ENCODE assay signal across 8 mouse cellular contexts in the genomic region with DNA sequence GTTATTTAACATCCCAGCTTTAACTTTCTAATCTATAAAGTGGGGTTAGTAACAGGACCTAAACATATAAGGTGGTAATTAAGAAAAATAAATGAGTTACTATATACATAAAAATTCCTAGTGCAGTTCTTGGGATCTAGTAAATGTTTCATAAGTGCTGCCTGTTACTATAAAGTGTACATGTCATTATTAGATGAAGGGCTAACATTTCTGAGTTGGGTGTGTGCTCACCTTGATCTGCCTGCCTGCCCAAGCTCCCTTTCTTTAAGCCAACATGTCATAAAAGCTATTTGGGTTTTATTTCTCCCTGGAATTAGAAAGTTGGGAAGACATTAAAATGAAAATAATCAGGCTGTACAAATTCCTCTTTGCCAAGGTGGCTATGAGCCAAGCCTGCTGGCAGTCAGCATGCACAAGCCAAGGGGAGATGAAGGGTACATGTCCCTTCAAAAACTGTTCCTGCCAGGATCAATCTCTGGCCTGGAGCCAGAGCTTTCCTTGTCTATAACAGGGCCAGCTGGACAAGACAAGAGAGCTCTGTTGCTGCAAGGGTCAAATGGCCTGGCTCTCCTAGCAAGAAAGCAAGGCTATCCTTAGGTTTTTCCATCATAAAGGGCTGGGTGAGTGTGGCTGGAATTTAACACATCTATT. TPM values are rescaled to one million over a fixed set of nuclear protein-coding genes. Genes with fewer than 3 reads are reported as not detected.
DNase-seq lines count a peak whose midpoint lies in the region; ATAC-seq and TF ChIP-seq lines count a peak whose summit lies in the region.

No protein-coding gene starts in this region.

- TF ChIP-seq CTCF in cerebellum, adult 2 months (IDR thresholded peaks at IDR 0.05; ENCODE audit: borderline replicate concordance, insufficient read depth, low read depth, low read length), result no peak

- no peak overlapping the region for H3K27ac ChIP-seq in liver, embryonic 16.5 days (ENCODE audit: low read length)
- H3K27ac ChIP-seq in liver, embryonic 12.5 days, result no peak overlapping the region
- no peak overlapping the region for H3K27ac ChIP-seq in cerebellum, adult 2 months (ENCODE audit: insufficient read depth, low read length)
- 0 out of 2 replicates have a peak overlapping the region, but pooled peaks have one; percentile 37 for H3K27ac ChIP-seq in neural tube, embryonic 15.5 days (replicated peaks)

- no peaks in the 10 kb centered on the region for H3K27me3 ChIP-seq in liver, embryonic 16.5 days (ENCODE audit: control insufficient read depth, insufficient read depth, low read depth, low read length)
- H3K27me3 ChIP-seq in liver, embryonic 12.5 days (replicated peaks), result no peaks in the 10 kb centered on the region
- no peaks in the 10 kb centered on the region for H3K27me3 ChIP-seq in cerebellum, adult 2 months (ENCODE audit: control insufficient read depth, insufficient read depth, low read length)
- H3K27me3 ChIP-seq in neural tube, embryonic 15.5 days (replicated peaks), result no peaks in the 10 kb centered on the region

- H3K36me3 ChIP-seq in liver, embryonic 16.5 days (ENCODE audit: control insufficient read depth, insufficient read depth), result no peaks in the 10 kb centered on the region
- H3K36me3 ChIP-seq in liver, embryonic 12.5 days, result no peaks in the 10 kb centered on the region
- H3K36me3 ChIP-seq in neural tube, embryonic 15.5 days, result no peaks in the 10 kb centered on the region

- no peak overlapping the region for H3K9ac ChIP-seq in liver, embryonic 16.5 days (ENCODE audit: low read depth, low read length)
- no peak overlapping the region for H3K9ac ChIP-seq in liver, embryonic 12.5 days
- H3K9ac ChIP-seq in neural tube, embryonic 15.5 days (replicated peaks), result no peak overlapping the region

- peaks cover 9% of the 10 kb centered on the region for H3K4me1 ChIP-seq in liver, embryonic 16.5 days (ENCODE audit: control insufficient read depth, low read depth, low read length)
- H3K4me1 ChIP-seq in liver, embryonic 12.5 days, result peaks cover 16% of the 10 kb centered on the region
- peaks cover 5% of the 10 kb centered on the region for H3K4me1 ChIP-seq in cerebellum, adult 2 months (ENCODE audit: control insufficient read depth, insufficient read depth, low read length)
- peaks cover 7% of the 10 kb centered on the region; the same call in 1 of the 2 replicates for H3K4me1 ChIP-seq in neural tube, embryonic 15.5 days

- no peak for TF ChIP-seq POLR2A in cerebellum, adult 2 months (IDR thresholded peaks at IDR 0.05; ENCODE audit: borderline replicate concordance, insufficient read depth, low read length)

- H3K4me2 ChIP-seq in liver, embryonic 16.5 days (ENCODE audit: low read depth, low read length), result no peak overlapping the region
- H3K4me2 ChIP-seq in liver, embryonic 12.5 days, result no peak overlapping the region
- no peak overlapping the region for H3K4me2 ChIP-seq in neural tube, embryonic 15.5 days

- DNase-seq in cerebellum, adult 2 months, result peak; percentile 69 to 83
- DNase-seq in heart, adult 8-10 months (ENCODE audit: low spot score), result peak; percentile 42
- peak; percentile 86 to 87 for DNase-seq in kidney, postnatal 36 days

- peak; percentile 41; the same call in 1 of the 2 replicates for ATAC-seq in liver, embryonic 16.5 days (ENCODE audit: low read depth)
- no peak for ATAC-seq in liver, embryonic 12.5 days
- no peak for ATAC-seq in neural tube, embryonic 15.5 days (ENCODE audit: low FRiP score)
- ATAC-seq in erythroid progenitor cell, adult 5-6 weeks (replicated peaks; ENCODE audit: low FRiP score, poor library complexity, severe bottlenecking), result no peak
- no peak for ATAC-seq in erythroblast, adult 5-6 weeks (replicated peaks; ENCODE audit: low FRiP score, poor library complexity, severe bottlenecking)

- no peak overlapping the region for H3K4me3 ChIP-seq in liver, embryonic 16.5 days (ENCODE audit: low read depth, low read length)
- no peak overlapping the region for H3K4me3 ChIP-seq in liver, embryonic 12.5 days
- H3K4me3 ChIP-seq in cerebellum, adult 2 months (replicated peaks; ENCODE audit: insufficient read depth, low read depth, low read length), result no peak overlapping the region
- no peak overlapping the region for H3K4me3 ChIP-seq in neural tube, embryonic 15.5 days (replicated peaks)

- no peaks in the 10 kb centered on the region for H3K9me3 ChIP-seq in liver, embryonic 16.5 days (replicated peaks; ENCODE audit: control insufficient read depth, low read length)
- H3K9me3 ChIP-seq in liver, embryonic 12.5 days (replicated peaks), result no peaks in the 10 kb centered on the region
- no peaks in the 10 kb centered on the region for H3K9me3 ChIP-seq in neural tube, embryonic 15.5 days (replicated peaks)

RNA-seq across cellular contexts. Expression of a gene that starts 59.9 kb away (rescaled TPM):
- polyA plus RNA-seq in liver, embryonic 16.5 days (2015; fragmentation: Nextera tagmentation; extraction: Ambion mirVana), result 3.5 and 3.8 TPM in 2 replicates
- polyA plus RNA-seq in liver, embryonic 12.5 days (2016; fragmentation: Nextera tagmentation; extraction: Ambion mirVana), result 13.5 and 13.6 TPM in 2 replicates
- polyA plus RNA-seq in cerebellum, adult 2 months (2012; rRNA removed), result 22.4 and 22.7 TPM in 2 replicates
- 10 to 100 TPM; 46.9 to 59.1 (median 53.0) TPM for total RNA-seq in heart, adult 8-10 months (2022)
- polyA plus RNA-seq in neural tube, embryonic 15.5 days (2015; fragmentation: Nextera tagmentation; extraction: Ambion mirVana), result 7.1 and 7.4 TPM in 2 replicates
- total RNA-seq in erythroid progenitor cell, adult 5-6 weeks (2015; ENCODE audit: low replicate concordance), result 13.0 and 32.7 TPM in 2 replicates
- 20.7 and 25.4 TPM in 2 replicates for total RNA-seq in erythroid progenitor cell, adult 5-6 weeks (2017; ENCODE audit: low replicate concordance)
- 7.1 and 7.5 TPM in 2 replicates for total RNA-seq in erythroblast, adult 5-6 weeks (2015; ENCODE audit: low replicate concordance)
- total RNA-seq in erythroblast, adult 5-6 weeks (2017; ENCODE audit: low replicate concordance), result 6.8 and 11.8 TPM in 2 replicates
